Mouse (Mus musculus): ENCODE measurements around the gene Vps37c. TPM values are rescaled to one million over a fixed set of nuclear protein-coding genes. Genes with fewer than 3 reads are reported as not detected.

Vps37c gene
- polyA plus RNA-seq, 1 experiment from 2014 or later: 40.5 TPM

GRCm38 (mm10) chr19:10678772-10679067 lies 9.8 kb upstream of the Vps37c start:
- H3K9me3 ChIP-seq (ENCODE audit: control insufficient read depth, low read length): no peaks in the 10 kb centered on the region
- no peak overlapping the region for H3K9ac ChIP-seq (replicated peaks; ENCODE audit: low read depth, low read length)
- H3K4me1 ChIP-seq (replicated peaks; ENCODE audit: control insufficient read depth, insufficient read depth, low read length): peaks cover 7% of the 10 kb centered on the region
- WGBS: 60% methylated on average over 1 of the region's 1 CpGs
- H3K27ac ChIP-seq (ENCODE audit: low read length): peak overlapping the region; percentile 58
- H3K4me3 ChIP-seq (replicated peaks; ENCODE audit: low read length): no peak overlapping the region
- ATAC-seq: peak; percentile 74
- no peaks in the 10 kb centered on the region for H3K27me3 ChIP-seq (replicated peaks; ENCODE audit: control insufficient read depth, insufficient read depth, low read length)
- H3K4me2 ChIP-seq (ENCODE audit: low read length): no peak overlapping the region
- H3K36me3 ChIP-seq (ENCODE audit: control insufficient read depth, insufficient read depth): no peaks in the 10 kb centered on the region

GRCm38 (mm10) chr19:10681571-10681970 lies 7.0 kb upstream of the Vps37c start:
- H3K27ac ChIP-seq (ENCODE audit: low read length): no peak overlapping the region
- H3K4me3 ChIP-seq (replicated peaks; ENCODE audit: low read length): no peak overlapping the region
- no peaks in the 10 kb centered on the region for H3K36me3 ChIP-seq (ENCODE audit: control insufficient read depth, insufficient read depth)
- no peak overlapping the region for H3K9ac ChIP-seq (replicated peaks; ENCODE audit: low read depth, low read length)
- H3K27me3 ChIP-seq (replicated peaks; ENCODE audit: control insufficient read depth, insufficient read depth, low read length): no peaks in the 10 kb centered on the region
- ATAC-seq: no peak
- H3K4me2 ChIP-seq (ENCODE audit: low read length): no peak overlapping the region
- no peaks in the 10 kb centered on the region for H3K9me3 ChIP-seq (ENCODE audit: control insufficient read depth, low read length)
- WGBS: 62% methylated on average over 4 of the region's 4 CpGs
- H3K4me1 ChIP-seq (replicated peaks; ENCODE audit: control insufficient read depth, insufficient read depth, low read length): peaks cover 7% of the 10 kb centered on the region

- no peak overlapping the region for H3K4me3 ChIP-seq (replicated peaks; ENCODE audit: low read length)
- no peak overlapping the region for H3K9ac ChIP-seq (replicated peaks; ENCODE audit: low read depth, low read length)
- H3K27me3 ChIP-seq (replicated peaks; ENCODE audit: control insufficient read depth, insufficient read depth, low read length): no peaks in the 10 kb centered on the region
- 94% methylated on average over 9 of the region's 9 CpGs for WGBS
- no peak overlapping the region for H3K27ac ChIP-seq (ENCODE audit: low read length)
- no peak overlapping the region for H3K4me2 ChIP-seq (ENCODE audit: low read length)
- H3K36me3 ChIP-seq (ENCODE audit: control insufficient read depth, insufficient read depth): no peaks in the 10 kb centered on the region
- ATAC-seq: no peak
- no peaks in the 10 kb centered on the region for H3K9me3 ChIP-seq (ENCODE audit: control insufficient read depth, low read length)
- H3K4me1 ChIP-seq (replicated peaks; ENCODE audit: control insufficient read depth, insufficient read depth, low read length): peaks cover 15% of the 10 kb centered on the region
Observed at GRCm38 (mm10) chr19:10685081-10685480, 3.5 kb upstream of the Vps37c start.

- Histone ChIP-seq H3K27ac (ENCODE audit: low read length) (no peak overlapping the region), H3K9me3 (ENCODE audit: control insufficient read depth, low read length) (no peaks in the 10 kb centered on the region), H3K27me3 (replicated peaks; ENCODE audit: control insufficient read depth, insufficient read depth, low read length) (no peaks in the 10 kb centered on the region), H3K4me2 (ENCODE audit: low read length) (no peak overlapping the region), H3K4me3 (replicated peaks; ENCODE audit: low read length) (no peak overlapping the region), H3K9ac (replicated peaks; ENCODE audit: low read depth, low read length) (no peak overlapping the region), H3K36me3 (ENCODE audit: control insufficient read depth, insufficient read depth) (no peaks in the 10 kb centered on the region), H3K4me1 (replicated peaks; ENCODE audit: control insufficient read depth, insufficient read depth, low read length) (peaks cover 21% of the 10 kb centered on the region)
- WGBS: 80% methylated on average over 2 of the region's 2 CpGs
- ATAC-seq: no peak
Observed at GRCm38 (mm10) chr19:10685727-10686126, 2.8 kb upstream of the Vps37c start.

- no peaks in the 10 kb centered on the region for H3K9me3 ChIP-seq (ENCODE audit: control insufficient read depth, low read length)
- H3K9ac ChIP-seq (replicated peaks; ENCODE audit: low read depth, low read length): peak overlapping the region; percentile 93
- ATAC-seq: peak; percentile 5; the same call in 1 of the 2 replicates
- 27% methylated on average over 5 of the region's 5 CpGs for WGBS
- H3K36me3 ChIP-seq (ENCODE audit: control insufficient read depth, insufficient read depth): no peaks in the 10 kb centered on the region
- peak overlapping the region; percentile 78 for H3K4me3 ChIP-seq (replicated peaks; ENCODE audit: low read length)
- H3K27ac ChIP-seq (ENCODE audit: low read length): peak overlapping the region; percentile 97
- H3K27me3 ChIP-seq (replicated peaks; ENCODE audit: control insufficient read depth, insufficient read depth, low read length): no peaks in the 10 kb centered on the region
- H3K4me1 ChIP-seq (replicated peaks; ENCODE audit: control insufficient read depth, insufficient read depth, low read length): peaks cover 32% of the 10 kb centered on the region
- peak overlapping the region; percentile 58 for H3K4me2 ChIP-seq (ENCODE audit: low read length)
Observed at GRCm38 (mm10) chr19:10689470-10690166, 1.1 kb downstream of the Vps37c start.

GRCm38 (mm10) chr19:10690336-10690735 lies 1.8 kb downstream of the Vps37c start:
- no peaks in the 10 kb centered on the region for H3K9me3 ChIP-seq (ENCODE audit: control insufficient read depth, low read length)
- H3K9ac ChIP-seq (replicated peaks; ENCODE audit: low read depth, low read length): no peak overlapping the region; the same call in 1 of the 2 replicates
- 64% methylated on average over 3 of the region's 3 CpGs for WGBS
- H3K27ac ChIP-seq (ENCODE audit: low read length): peak overlapping the region; percentile 97
- no peaks in the 10 kb centered on the region for H3K36me3 ChIP-seq (ENCODE audit: control insufficient read depth, insufficient read depth)
- ATAC-seq: no peak
- H3K27me3 ChIP-seq (replicated peaks; ENCODE audit: control insufficient read depth, insufficient read depth, low read length): no peaks in the 10 kb centered on the region
- H3K4me3 ChIP-seq (replicated peaks; ENCODE audit: low read length): no peak overlapping the region
- H3K4me2 ChIP-seq (ENCODE audit: low read length): peak overlapping the region; percentile 58
- H3K4me1 ChIP-seq (replicated peaks; ENCODE audit: control insufficient read depth, insufficient read depth, low read length): peaks cover 32% of the 10 kb centered on the region

GRCm38 (mm10) chr19:10691121-10691520 lies 2.6 kb downstream of the Vps37c start:
- no peak for ATAC-seq
- peaks cover 39% of the 10 kb centered on the region for H3K4me1 ChIP-seq (replicated peaks; ENCODE audit: control insufficient read depth, insufficient read depth, low read length)
- WGBS: 96% methylated on average over 4 of the region's 4 CpGs

GRCm38 (mm10) chr19:10691660-10692059 lies 3.1 kb downstream of the Vps37c start:
- WGBS: 82% methylated on average over 3 of the region's 3 CpGs
- no peak overlapping the region for H3K4me2 ChIP-seq (ENCODE audit: low read length)
- no peaks in the 10 kb centered on the region for H3K27me3 ChIP-seq (replicated peaks; ENCODE audit: control insufficient read depth, insufficient read depth, low read length)
- H3K4me1 ChIP-seq (replicated peaks; ENCODE audit: control insufficient read depth, insufficient read depth, low read length): peaks cover 40% of the 10 kb centered on the region
- H3K36me3 ChIP-seq (ENCODE audit: control insufficient read depth, insufficient read depth): no peaks in the 10 kb centered on the region
- H3K27ac ChIP-seq (ENCODE audit: low read length): no peak overlapping the region
- H3K9me3 ChIP-seq (ENCODE audit: control insufficient read depth, low read length): no peaks in the 10 kb centered on the region
- H3K4me3 ChIP-seq (replicated peaks; ENCODE audit: low read length): no peak overlapping the region
- ATAC-seq: no peak
- no peak overlapping the region for H3K9ac ChIP-seq (replicated peaks; ENCODE audit: low read depth, low read length)

More at GRCm38 (mm10) chr19:10691121-10691520, 2.6 kb downstream of the Vps37c start:
- H3K27me3 ChIP-seq (replicated peaks; ENCODE audit: control insufficient read depth, insufficient read depth, low read length): no peaks in the 10 kb centered on the region
- no peak overlapping the region for H3K27ac ChIP-seq (ENCODE audit: low read length)
- no peak overlapping the region for H3K4me3 ChIP-seq (replicated peaks; ENCODE audit: low read length)
- no peaks in the 10 kb centered on the region for H3K36me3 ChIP-seq (ENCODE audit: control insufficient read depth, insufficient read depth)
- H3K9me3 ChIP-seq (ENCODE audit: control insufficient read depth, low read length): no peaks in the 10 kb centered on the region
- H3K9ac ChIP-seq (replicated peaks; ENCODE audit: low read depth, low read length): no peak overlapping the region
- no peak overlapping the region for H3K4me2 ChIP-seq (ENCODE audit: low read length)

- H3K27me3 ChIP-seq (replicated peaks; ENCODE audit: control insufficient read depth, insufficient read depth, low read length): no peaks in the 10 kb centered on the region
- H3K4me1 ChIP-seq (replicated peaks; ENCODE audit: control insufficient read depth, insufficient read depth, low read length): peaks cover 45% of the 10 kb centered on the region
- no peaks in the 10 kb centered on the region for H3K9me3 ChIP-seq (ENCODE audit: control insufficient read depth, low read length)
- H3K27ac ChIP-seq (ENCODE audit: low read length): no peak overlapping the region
- H3K36me3 ChIP-seq (ENCODE audit: control insufficient read depth, insufficient read depth): no peaks in the 10 kb centered on the region
- no peak overlapping the region for H3K4me3 ChIP-seq (replicated peaks; ENCODE audit: low read length)
- 87% methylated on average over 4 of the region's 4 CpGs for WGBS
- no peak overlapping the region for H3K9ac ChIP-seq (replicated peaks; ENCODE audit: low read depth, low read length)
- no peak for ATAC-seq
- no peak overlapping the region for H3K4me2 ChIP-seq (ENCODE audit: low read length)
Observed at GRCm38 (mm10) chr19:10692361-10692760, 3.8 kb downstream of the Vps37c start.

Measured in forebrain, embryonic 16.5 days (tissue).